Mouse (Mus musculus) ES-E14 (cell line): ENCODE measurements around the gene Abcg8.

ENCODE experiments used
- CHD2 ChIP-seq: IDR thresholded peaks from 2 replicates; pipeline ENCODE4 v1.6.1; 2014; ENCODE audit warnings: mild to moderate bottlenecking, low read depth, low read length, inconsistent platforms
- HCFC1 ChIP-seq: IDR thresholded peaks from 2 replicates; pipeline ENCODE4 v1.6.1; 2012; ENCODE audit warnings: low read length, inconsistent platforms, borderline replicate concordance; ENCODE audit not compliant: insufficient read depth
- MAFK ChIP-seq: IDR thresholded peaks from 2 replicates; pipeline ENCODE4 v1.6.1; 2014; ENCODE audit warnings: mild to moderate bottlenecking, low read depth, low read length, inconsistent platforms; ENCODE audit not compliant: insufficient read depth
- ZC3H11A ChIP-seq: IDR thresholded peaks from 2 replicates; pipeline ENCODE4 v1.6.1; 2012; ENCODE audit warnings: low read depth, mild to moderate bottlenecking, inconsistent platforms, low read length, borderline replicate concordance

GRCm38 (mm10) chr17:84665691-84666090, 10.4 kb upstream of the Abcg8 start:
- no peak for TF ChIP-seq MAFK
- TF ChIP-seq HCFC1, result no peak
- no peak for TF ChIP-seq ZC3H11A
- no peak for TF ChIP-seq CHD2
